Mouse (Mus musculus) spleen, postnatal 4 days (tissue): ENCODE results near the gene Cirbp.
A peak's percentile ranks its signal among the peaks of the same experiment; 100 is the strongest.

Source experiments
- DNase-seq, 2 experiments: peaks; one replicate each; pipeline ENCODE4 v3.0.0; 2022; ENCODE audit warnings: low spot score in 2 of 2

The Cirbp gene

DNA sequence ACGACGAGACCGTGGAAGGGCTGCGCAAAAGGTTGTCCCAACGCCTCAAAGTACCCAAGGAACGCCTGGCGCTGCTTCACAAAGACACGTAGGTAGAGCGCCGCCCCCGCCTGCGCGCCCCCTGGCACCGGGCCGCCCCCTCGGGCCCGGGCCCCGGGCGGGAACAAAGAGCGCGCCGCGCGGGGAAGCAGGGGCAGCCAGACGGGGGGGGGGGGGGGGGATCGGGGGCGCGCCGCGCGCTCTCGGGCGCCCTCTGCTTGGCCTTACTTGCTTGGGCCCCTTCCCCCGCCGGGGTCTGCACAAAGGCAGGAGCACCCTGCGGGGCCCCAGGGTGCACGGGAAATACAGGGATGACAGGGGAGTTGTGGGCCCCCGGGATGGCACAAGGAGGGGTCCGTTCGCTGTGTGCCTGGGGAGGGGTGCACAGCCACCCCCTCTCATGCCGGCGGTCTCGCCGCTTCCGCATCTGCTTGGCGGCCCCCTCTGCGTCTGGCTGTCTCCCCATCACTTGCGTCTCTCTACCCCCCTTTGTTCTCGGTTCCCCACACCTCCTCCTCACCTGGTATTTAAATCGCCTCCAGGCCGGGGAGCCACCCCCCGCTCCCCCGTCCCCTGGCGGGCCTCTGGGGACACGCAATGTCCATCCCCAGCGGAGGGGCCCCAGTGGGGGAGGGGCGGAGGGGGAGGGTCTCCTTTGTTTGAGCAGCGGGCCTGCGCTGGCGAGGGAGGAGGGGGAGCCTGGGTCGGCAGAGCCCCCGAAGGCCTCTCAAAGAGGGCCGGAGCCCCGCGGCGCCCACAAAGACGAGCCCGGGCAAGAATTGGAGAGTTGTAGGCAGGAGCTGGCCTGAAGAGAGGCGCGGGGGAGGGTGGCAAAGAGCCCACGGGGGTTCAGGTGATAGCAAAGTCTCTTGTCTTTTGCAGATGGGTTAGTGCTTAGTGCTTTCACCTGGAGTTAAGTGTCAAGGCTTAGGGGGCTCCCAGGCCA, 15.3 kb upstream of the Cirbp start:
- peak; percentile 66 to 86 for DNase-seq

DNA sequence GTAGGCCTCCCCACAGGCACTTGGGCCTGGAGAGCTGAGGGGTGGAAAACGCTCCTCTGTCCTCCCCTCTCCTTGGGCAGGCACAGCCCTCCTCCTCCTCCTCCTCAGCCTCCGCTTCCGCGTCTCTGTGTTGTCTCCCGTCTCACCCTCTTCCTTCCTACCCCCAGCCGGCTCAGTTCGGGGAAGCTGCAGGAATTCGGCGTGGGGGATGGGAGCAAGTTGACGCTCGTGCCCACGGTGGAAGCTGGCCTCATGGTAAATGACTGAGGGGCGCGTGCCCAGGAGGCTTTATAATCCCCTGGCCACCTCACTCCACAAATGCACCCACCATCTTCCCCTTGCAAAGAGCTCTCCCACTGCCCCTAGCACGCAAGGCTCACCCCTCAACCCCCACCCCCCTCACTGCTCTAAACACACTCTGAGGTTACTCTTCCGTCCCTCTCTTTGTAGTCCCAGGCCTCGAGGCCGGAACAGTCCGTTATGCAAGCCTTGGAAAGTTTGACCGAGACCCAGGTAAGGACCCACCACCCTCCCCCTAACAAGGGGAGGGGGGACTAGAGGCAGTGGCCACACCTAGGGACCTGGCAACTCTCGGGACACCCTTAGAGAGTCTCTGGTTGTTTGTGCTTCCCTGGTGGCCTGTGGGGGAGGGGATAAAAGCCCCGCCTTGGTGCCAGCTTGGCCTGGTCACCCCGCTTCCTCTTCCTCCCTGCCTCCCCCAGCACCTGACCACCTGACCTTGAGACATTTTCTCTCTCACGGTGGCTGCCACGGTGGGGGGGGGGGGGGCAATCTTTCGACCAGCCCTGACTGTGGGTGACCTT, 14.4 kb upstream of the Cirbp start:
- peak; percentile 74 to 83 for DNase-seq

GRCm38 (mm10) chr10:80152071-80152872, 13.5 kb upstream of the Cirbp start:
- DNase-seq, result peak in 1 of 2 experiments; percentile 77

DNA sequence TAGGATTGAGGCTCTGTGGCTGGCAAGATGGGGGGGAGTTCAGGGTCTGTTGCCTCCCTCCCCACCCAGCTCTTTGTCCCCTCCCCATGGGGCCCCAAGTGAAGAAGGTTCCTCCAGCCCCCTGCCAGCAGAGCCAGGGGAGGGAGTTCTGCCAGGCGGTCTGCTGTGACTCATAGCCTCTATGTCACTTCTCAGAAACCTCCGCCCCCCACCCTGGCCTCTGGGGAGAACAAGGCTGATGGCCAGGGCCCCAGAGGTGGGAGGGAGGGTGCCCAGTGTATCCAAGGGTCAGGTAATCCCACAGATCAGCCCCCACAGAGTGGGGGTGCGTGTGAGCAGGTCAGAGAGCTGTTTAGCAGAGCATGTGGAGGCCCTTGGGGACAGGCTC, 12.9 kb upstream of the Cirbp start:
- peak; percentile 58 to 78 for DNase-seq

GRCm38 (mm10) chr10:80153713-80154112, 12.1 kb upstream of the Cirbp start:
- DNase-seq, result no peak

DNA sequence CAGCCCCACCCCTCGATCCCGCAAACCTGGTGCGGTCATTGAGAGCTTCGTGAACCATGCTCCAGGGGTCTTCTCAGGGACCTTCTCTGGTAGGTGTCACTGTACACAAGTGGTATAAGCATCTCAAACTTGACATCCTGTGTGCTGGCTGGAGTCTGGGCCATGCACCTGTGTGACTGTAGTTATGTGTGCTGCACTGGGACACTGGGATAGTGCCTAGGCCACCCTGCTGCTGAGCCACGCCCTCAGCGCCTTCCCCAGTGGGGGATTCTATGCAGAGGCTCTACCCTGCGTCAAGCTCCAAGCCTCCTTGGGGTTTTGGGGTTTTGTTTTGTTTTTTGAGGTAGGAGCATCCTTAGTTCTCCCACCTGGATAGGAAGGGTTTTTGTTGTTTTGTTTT, 11.4 kb upstream of the Cirbp start:
- DNase-seq, result no peak

GRCm38 (mm10) chr10:80155277-80155676, 10.5 kb upstream of the Cirbp start:
- no peak for DNase-seq

DNA sequence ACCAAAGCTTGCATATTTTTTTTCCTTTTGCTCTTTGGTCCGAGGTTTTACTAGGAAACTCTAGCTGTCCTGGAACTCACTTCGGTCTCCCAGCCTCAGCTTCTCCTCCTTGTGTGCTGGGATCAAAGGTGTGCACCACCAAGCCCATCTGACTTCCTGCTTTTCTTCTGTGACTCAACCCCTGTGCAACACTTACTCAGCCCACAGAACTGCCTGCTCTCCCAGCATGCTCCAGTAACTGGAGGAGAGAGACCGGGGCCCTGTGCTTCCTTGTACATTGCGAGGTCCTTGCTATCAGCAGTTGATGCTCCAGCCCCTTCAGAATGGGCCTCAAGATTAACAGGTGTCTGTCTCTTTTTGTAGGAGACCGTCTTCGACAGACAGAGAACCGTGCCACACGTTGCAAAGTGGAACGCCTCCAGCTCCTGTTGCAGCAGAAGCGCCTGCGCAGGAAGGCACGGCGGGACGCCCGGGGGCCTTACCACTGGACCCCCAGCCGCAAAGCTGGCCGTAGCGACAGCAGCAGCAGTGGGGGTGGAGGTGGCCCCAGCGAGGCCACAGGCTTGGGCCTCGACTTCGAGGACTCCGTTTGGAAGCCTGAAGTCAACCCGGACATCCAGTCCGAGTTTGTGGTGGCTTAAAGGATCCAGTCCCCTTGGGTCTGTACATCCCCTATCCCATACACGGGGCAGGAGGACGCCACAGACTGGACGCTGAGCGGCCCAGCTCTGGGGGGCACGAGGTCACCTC, 9.6 kb upstream of the Cirbp start:
- no peak for DNase-seq

DNA sequence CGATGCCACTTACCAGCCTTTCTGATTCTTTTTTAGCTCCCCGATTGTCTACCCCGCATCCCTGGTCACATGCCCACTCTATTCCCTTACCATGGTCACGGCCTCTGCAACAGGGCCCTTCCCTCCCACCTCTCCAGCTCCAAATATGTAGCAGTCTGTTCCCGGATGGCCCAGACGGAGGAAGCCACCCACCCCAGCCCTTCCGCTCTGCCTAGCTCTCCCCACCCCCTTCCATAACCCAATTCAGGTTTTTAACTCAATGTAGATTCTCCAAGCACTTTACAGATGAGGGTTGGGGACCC, 9.1 kb upstream of the Cirbp start:
- DNase-seq, result no peak

- DNase-seq, result no peak
Measured at GRCm38 (mm10) chr10:80157141-80157929, 8.4 kb upstream of the Cirbp start.

GRCm38 (mm10) chr10:80158307-80158986, 7.3 kb upstream of the Cirbp start:
- peak; percentile 68 to 81 for DNase-seq

GRCm38 (mm10) chr10:80159021-80159560, 6.7 kb upstream of the Cirbp start:
- DNase-seq, result peak; percentile 56 to 82

- peak; percentile 97 to 98 for DNase-seq
Measured at GRCm38 (mm10) chr10:80159561-80160454, 6.0 kb upstream of the Cirbp start.

DNA sequence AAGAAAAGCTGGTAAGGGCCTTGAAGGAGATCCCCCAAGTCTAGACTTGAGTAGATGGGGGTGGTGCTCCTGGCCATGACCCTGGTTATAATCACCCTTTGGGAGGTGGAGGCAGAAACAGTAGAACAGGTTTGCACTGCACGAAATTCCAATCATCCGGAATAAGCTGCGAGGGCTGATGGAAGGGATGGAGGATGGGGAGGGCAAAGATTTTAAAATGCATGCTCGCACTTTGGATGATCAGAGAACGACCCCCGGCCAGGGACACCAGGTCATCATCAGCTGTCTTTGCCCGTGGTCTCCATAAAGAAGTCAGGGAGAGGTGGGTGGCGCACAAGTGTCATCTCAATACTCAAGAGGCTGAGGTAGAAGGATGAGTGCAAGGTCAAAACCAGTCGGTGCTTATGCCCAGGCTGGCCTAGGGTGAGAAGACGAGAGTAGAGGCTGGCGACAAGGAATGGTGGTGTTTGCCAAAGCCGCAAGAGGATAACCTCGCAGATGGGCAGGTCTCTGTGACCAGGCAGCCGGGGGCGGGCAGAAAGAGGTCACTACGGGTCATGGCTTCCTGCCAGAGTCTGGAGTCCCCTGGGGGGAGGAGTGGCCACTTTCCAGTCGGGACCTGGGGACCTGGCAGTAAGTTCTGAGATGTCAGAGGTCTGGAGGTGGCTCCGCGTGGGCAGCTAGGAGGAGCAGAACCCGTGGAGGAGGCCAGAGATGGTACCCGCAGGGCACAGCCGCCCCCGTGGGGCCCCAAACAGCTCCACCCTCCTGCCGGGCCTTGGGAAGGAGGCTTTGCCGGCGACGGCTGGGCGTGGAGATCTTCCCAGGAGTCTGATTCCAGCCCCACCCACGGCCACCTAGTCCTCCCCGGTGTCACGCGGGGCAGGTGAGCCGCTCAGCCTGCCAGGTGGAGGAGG, 5.1 kb upstream of the Cirbp start:
- peak; percentile 76 to 86 for DNase-seq

DNA sequence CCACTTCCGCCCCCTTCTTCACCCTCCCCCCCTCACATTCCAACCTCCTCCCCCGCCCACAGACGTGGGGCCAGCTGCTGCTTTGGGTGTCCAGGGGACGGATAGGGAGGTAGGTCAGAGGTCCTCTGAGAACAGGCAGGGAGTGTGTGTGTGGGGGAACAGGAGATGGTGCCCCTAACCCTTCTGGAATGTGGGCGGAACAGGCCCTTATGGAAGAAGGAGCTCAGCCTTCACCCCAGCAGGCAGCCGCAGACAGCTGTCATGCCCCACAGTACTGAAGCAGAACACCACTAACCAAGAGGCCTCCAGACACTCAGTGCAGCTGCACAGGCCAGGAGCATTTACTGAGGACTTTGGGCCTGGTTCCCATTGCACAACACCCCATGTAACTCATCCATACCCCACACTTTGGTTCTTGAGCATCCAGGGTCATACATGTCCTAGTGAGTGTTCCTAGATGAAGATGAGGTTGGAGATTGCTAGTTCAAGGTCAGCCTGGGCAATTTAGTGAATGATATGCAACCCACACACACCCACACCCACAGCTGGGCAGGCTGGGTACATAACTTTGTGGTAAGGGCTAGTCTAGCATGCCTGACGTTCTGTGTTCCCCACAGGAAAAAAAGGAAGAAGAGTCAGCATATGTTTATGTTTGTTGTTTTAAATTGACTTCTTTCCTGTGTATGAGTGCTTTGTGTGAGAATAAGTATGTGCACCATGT, 4.1 kb upstream of the Cirbp start:
- peak; percentile 25 to 70 for DNase-seq

DNA sequence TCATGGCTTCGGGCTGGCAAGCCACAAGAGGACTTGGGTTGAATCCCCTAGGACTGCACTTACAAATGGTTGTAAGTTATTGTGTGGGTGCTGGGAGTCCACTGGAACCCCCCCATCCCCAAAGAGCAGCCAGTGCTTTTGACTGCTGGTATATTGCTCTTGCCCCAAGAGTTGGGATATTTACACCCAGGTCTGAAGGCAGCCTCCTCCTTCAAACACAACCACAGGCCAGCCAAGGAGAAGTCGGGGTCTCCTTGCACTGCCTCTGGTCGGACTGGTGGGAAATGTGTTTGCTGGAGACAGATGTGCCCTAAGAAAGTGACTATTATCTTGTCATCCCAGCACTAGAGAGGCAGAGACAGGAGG, 3.6 kb upstream of the Cirbp start:
- no peak for DNase-seq
